41 mouse cellular contexts compared by ENCODE assay signal in genomic region chr11:58752434-58752833, GRCm38 (mm10). TPM values are rescaled to one million over a fixed set of nuclear protein-coding genes. Genes with fewer than 3 reads are reported as not detected.
"Had no signal": no experiment of that assay in that cellular context is flagged by ENCODE, and none has a peak within 500 bp of the region (broad histone marks: within the 10 kb centered on the region; RNA-seq: fewer than 3 reads in every experiment).

TSS of gene Olfr316 (plus strand) at chr11:58752734.

- ATAC-seq: hindbrain, postnatal 0 days; inflammation-experienced regulatory T-cells, adult 6 months; intestine, embryonic 15.5 days; intestine, embryonic 16.5 days; intestine, postnatal 0 days had no signal

- H3K4me1 ChIP-seq: heart, embryonic 10.5 days; heart, embryonic 12.5 days; heart, embryonic 13.5 days; heart, embryonic 15.5 days; hindbrain, embryonic 10.5 days; hindbrain, embryonic 12.5 days; hindbrain, embryonic 13.5 days; hindbrain, embryonic 15.5 days; intestine, embryonic 15.5 days; kidney, embryonic 15.5 days had no signal

- H3K4me3 ChIP-seq: heart, embryonic 10.5 days; heart, embryonic 12.5 days; heart, embryonic 13.5 days; heart, embryonic 15.5 days; hindbrain, embryonic 10.5 days; hindbrain, embryonic 12.5 days; hindbrain, embryonic 13.5 days; hindbrain, embryonic 15.5 days; intestine, embryonic 15.5 days; kidney, embryonic 15.5 days; layer of hippocampus, adult 2 months had no signal

- H3K27ac ChIP-seq: heart, embryonic 10.5 days; heart, embryonic 13.5 days; heart, embryonic 15.5 days; hindbrain, embryonic 10.5 days; hindbrain, embryonic 12.5 days; hindbrain, embryonic 13.5 days; hindbrain, embryonic 15.5 days; hindbrain, postnatal 0 days; intestine, embryonic 15.5 days; kidney, embryonic 15.5 days; kidney, postnatal 0 days; layer of hippocampus, adult 2 months had no signal

- H3K9me3 ChIP-seq: heart, embryonic 10.5 days; heart, embryonic 15.5 days; hindbrain, embryonic 10.5 days; hindbrain, embryonic 12.5 days; hindbrain, embryonic 13.5 days; hindbrain, embryonic 15.5 days; intestine, embryonic 15.5 days; kidney, embryonic 15.5 days had no signal

- H3K9ac ChIP-seq: heart, embryonic 12.5 days; heart, embryonic 13.5 days; heart, embryonic 15.5 days; hindbrain, embryonic 12.5 days; hindbrain, embryonic 13.5 days; hindbrain, embryonic 15.5 days; intestine, embryonic 15.5 days; kidney, embryonic 15.5 days had no signal

- H3K36me3 ChIP-seq: heart, embryonic 10.5 days; heart, embryonic 12.5 days; heart, embryonic 13.5 days; heart, embryonic 15.5 days; hindbrain, embryonic 10.5 days; hindbrain, embryonic 12.5 days; hindbrain, embryonic 13.5 days; hindbrain, embryonic 15.5 days; intestine, embryonic 15.5 days; kidney, embryonic 15.5 days had no signal

- H3K27me3 ChIP-seq: heart, embryonic 12.5 days; heart, embryonic 13.5 days; heart, embryonic 15.5 days; hindbrain, embryonic 12.5 days; hindbrain, embryonic 13.5 days; hindbrain, embryonic 15.5 days; intestine, embryonic 15.5 days; kidney, embryonic 15.5 days had no signal

- H3K4me2 ChIP-seq: heart, embryonic 11.5 days; heart, embryonic 12.5 days; heart, embryonic 13.5 days; heart, embryonic 15.5 days; hindbrain, embryonic 12.5 days; hindbrain, embryonic 13.5 days; hindbrain, embryonic 15.5 days; intestine, embryonic 15.5 days; kidney, embryonic 15.5 days had no signal

- DNase-seq: heart, postnatal 10 days; heart, postnatal 14 days; heart, postnatal 36 days; heart, postnatal 4 days; kidney, adult 11 months; kidney, adult 18-20 months; kidney, adult 2 months; kidney, adult 8-10 months; kidney, adult 9 months; kidney, postnatal 10 days; kidney, postnatal 14 days; kidney, postnatal 25 days; kidney, postnatal 36 days; kidney, postnatal 4 days; layer of hippocampus, adult 9-11 months; layer of hippocampus, postnatal 36 days had no signal

RNA-seq across cellular contexts. Expression of gene Olfr316, which starts in this region (rescaled TPM):
- polyA plus RNA-seq: heart, embryonic 10.5 days; heart, embryonic 11.5 days; heart, embryonic 12.5 days; heart, embryonic 13.5 days; heart, embryonic 14.5 days; heart, embryonic 15.5 days; heart, embryonic 16.5 days; heart, postnatal 0 days; hindbrain, embryonic 10.5 days; hindbrain, embryonic 11.5 days; hindbrain, embryonic 12.5 days; hindbrain, embryonic 13.5 days; hindbrain, postnatal 0 days; inflammation-experienced regulatory T-cells, adult 6 months; intestine, embryonic 14.5 days; intestine, embryonic 15.5 days; intestine, embryonic 16.5 days; intestine, postnatal 0 days; kidney, adult 2 months; kidney, embryonic 14.5 days; kidney, embryonic 15.5 days; kidney, embryonic 16.5 days; kidney, postnatal 0 days; large intestine, adult 2 months had no signal
